Mouse (Mus musculus): Measurements from ENCODE around the gene Foxj3. TPM values are rescaled to one million over a fixed set of nuclear protein-coding genes. Genes with fewer than 3 reads are reported as not detected.

Gene Foxj3
- polyA plus RNA-seq, 1 experiment from 2014 or later = 21.5 TPM

- Histone ChIP-seq H3K4me2 (ENCODE audit: low read depth, low read length) (no peak overlapping the region), H3K9me3 (replicated peaks; ENCODE audit: control insufficient read depth, low read length) (no peaks in the 10 kb centered on the region), H3K9ac (ENCODE audit: low read length) (no peak overlapping the region), H3K27ac (ENCODE audit: low read length) (no peak overlapping the region), H3K4me1 (ENCODE audit: control insufficient read depth, insufficient read depth, low read length) (no peaks in the 10 kb centered on the region), H3K4me3 (ENCODE audit: low read length) (no peak overlapping the region), H3K27me3 (ENCODE audit: control insufficient read depth, insufficient read depth, low read length) (no peaks in the 10 kb centered on the region), H3K36me3 (ENCODE audit: control insufficient read depth, insufficient read depth) (peaks cover 15% of the 10 kb centered on the region)
- 67% methylated on average over 1 of the region's 1 CpGs for WGBS
- no peak for ATAC-seq (replicated peaks; ENCODE audit: extremely low read depth, insufficient read depth, low FRiP score)
These were observed 53.2 kb downstream of the Foxj3 start for GRCm38 (mm10) chr4:119590027-119590426.

- H3K9me3 ChIP-seq (replicated peaks; ENCODE audit: control insufficient read depth, low read length) = no peaks in the 10 kb centered on the region
- peaks cover 5% of the 10 kb centered on the region for H3K36me3 ChIP-seq (ENCODE audit: control insufficient read depth, insufficient read depth)
- H3K27ac ChIP-seq (ENCODE audit: low read length) = no peak overlapping the region
- H3K4me3 ChIP-seq (ENCODE audit: low read length) = no peak overlapping the region
- H3K9ac ChIP-seq (ENCODE audit: low read length) = no peak overlapping the region
- H3K27me3 ChIP-seq (ENCODE audit: control insufficient read depth, insufficient read depth, low read length) = no peaks in the 10 kb centered on the region
- H3K4me1 ChIP-seq (ENCODE audit: control insufficient read depth, insufficient read depth, low read length) = no peaks in the 10 kb centered on the region
- WGBS = 72% methylated on average over 3 of the region's 3 CpGs
- H3K4me2 ChIP-seq (ENCODE audit: low read depth, low read length) = no peak overlapping the region
- no peak for ATAC-seq (replicated peaks; ENCODE audit: extremely low read depth, insufficient read depth, low FRiP score)
These were observed 55.7 kb downstream of the Foxj3 start for GRCm38 (mm10) chr4:119592479-119592878.

DNA sequence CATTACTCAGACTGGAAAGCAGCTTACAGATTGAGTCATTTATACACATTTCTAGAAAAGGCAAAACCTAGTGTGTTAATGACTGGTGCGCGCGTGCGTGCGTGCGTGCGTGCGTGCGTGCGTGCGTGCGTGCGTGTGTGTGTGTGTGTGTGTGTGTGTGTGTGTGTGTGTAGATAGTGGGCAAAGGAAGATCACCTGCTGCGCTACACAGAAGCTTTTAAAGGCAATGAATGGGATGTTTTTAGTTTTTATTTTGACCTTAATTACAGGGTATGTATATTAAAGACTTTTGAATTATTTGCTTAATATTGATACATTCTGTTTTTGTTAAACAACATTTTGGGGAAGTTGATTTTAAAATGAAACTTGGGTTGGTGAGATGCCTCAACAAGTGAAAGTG is 57.5 kb downstream of the Foxj3 start:
- H3K4me1 ChIP-seq (ENCODE audit: control insufficient read depth, insufficient read depth, low read length) = no peaks in the 10 kb centered on the region
- H3K27ac ChIP-seq (ENCODE audit: low read length) = no peak overlapping the region
- no peak overlapping the region for H3K4me3 ChIP-seq (ENCODE audit: low read length)
- no peak overlapping the region for H3K4me2 ChIP-seq (ENCODE audit: low read depth, low read length)
- no peak for ATAC-seq (replicated peaks; ENCODE audit: extremely low read depth, insufficient read depth, low FRiP score)
- no peak overlapping the region for H3K9ac ChIP-seq (ENCODE audit: low read length)
- no peaks in the 10 kb centered on the region for H3K36me3 ChIP-seq (ENCODE audit: control insufficient read depth, insufficient read depth)
- 89% methylated on average over 14 of the region's 14 CpGs for WGBS
- H3K9me3 ChIP-seq (replicated peaks; ENCODE audit: control insufficient read depth, low read length) = no peaks in the 10 kb centered on the region
- H3K27me3 ChIP-seq (ENCODE audit: control insufficient read depth, insufficient read depth, low read length) = no peaks in the 10 kb centered on the region

DNA sequence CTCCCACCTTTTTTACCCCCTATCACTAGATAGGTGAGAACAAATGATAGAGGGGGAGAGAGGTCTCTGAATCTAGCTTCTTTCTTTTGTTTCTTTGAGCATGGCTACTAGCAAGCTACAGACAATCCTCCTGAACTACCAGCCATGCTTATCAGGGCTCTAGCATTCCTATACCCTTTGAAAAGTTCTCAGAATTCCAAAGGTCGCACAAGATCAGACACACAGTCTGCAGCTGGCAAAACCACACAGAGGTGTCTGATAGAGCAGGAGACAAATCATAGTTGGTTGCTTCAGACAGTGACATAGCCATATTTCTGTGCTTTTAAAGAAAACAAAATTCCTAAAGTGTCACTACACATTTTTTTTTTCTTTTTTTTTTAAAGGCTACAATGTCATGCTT is 62.8 kb downstream of the Foxj3 start:
- H3K4me2 ChIP-seq (ENCODE audit: low read depth, low read length) = peak overlapping the region; percentile 31; the same call in 1 of the 2 replicates
- WGBS = 18% methylated on average over 1 of the region's 1 CpGs
- H3K4me3 ChIP-seq (ENCODE audit: low read length) = no peak overlapping the region
- peak overlapping the region; percentile 61 for H3K27ac ChIP-seq (ENCODE audit: low read length)
- H3K4me1 ChIP-seq (ENCODE audit: control insufficient read depth, insufficient read depth, low read length) = peaks cover 13% of the 10 kb centered on the region
- no peaks in the 10 kb centered on the region for H3K9me3 ChIP-seq (replicated peaks; ENCODE audit: control insufficient read depth, low read length)
- H3K36me3 ChIP-seq (ENCODE audit: control insufficient read depth, insufficient read depth) = peaks cover 6% of the 10 kb centered on the region
- H3K9ac ChIP-seq (ENCODE audit: low read length) = no peak overlapping the region
- no peaks in the 10 kb centered on the region for H3K27me3 ChIP-seq (ENCODE audit: control insufficient read depth, insufficient read depth, low read length)
- 0 out of 2 replicates have a peak, but pooled peaks have one; percentile 65 for ATAC-seq (replicated peaks; ENCODE audit: extremely low read depth, insufficient read depth, low FRiP score)

DNA sequence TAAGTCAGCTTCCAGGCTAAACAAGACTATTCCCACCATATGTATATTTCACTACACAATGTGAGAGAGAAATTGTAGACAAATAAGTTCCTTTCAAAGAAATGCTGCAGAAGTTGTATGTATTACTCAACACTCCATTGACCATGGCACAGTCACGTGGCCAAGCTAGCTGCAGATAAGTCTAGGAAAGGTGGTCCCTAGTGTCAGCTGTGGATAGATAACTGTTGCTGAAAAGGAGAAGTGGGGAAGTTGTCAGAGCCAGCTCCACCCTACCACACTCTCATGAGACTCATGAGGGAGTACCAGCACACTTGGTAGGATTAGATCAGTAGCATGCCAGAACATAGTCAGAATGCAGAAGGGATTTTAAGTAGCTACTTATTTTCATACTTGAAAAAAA is 72.7 kb downstream of the Foxj3 start:
- no peak for ATAC-seq (replicated peaks; ENCODE audit: extremely low read depth, insufficient read depth, low FRiP score)

DNA sequence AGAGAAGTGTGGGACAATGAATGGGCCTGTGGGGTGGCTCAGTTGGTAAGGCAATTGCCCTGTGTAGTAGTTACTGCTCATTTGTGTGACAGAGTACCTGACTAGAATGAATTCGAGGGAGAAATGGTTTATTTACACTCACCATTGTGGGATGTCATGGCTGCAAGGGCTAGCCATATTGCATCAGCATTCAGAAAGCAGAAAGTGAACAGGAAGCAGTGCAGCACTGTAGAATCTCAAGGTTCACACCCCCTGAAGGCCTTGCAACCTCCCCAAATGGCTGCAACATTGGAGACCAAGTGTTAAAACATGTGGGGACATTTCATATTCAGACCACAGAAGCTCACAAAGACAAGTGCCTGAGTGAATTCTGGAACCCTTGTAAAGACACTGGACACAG is 77.3 kb downstream of the Foxj3 start:
- no peak overlapping the region for H3K4me3 ChIP-seq (ENCODE audit: low read length)
- H3K9ac ChIP-seq (ENCODE audit: low read length) = no peak overlapping the region
- H3K36me3 ChIP-seq (ENCODE audit: control insufficient read depth, insufficient read depth) = peaks cover 4% of the 10 kb centered on the region; the same call in 1 of the 2 replicates
- H3K4me1 ChIP-seq (ENCODE audit: control insufficient read depth, insufficient read depth, low read length) = peaks cover 13% of the 10 kb centered on the region
- ATAC-seq (replicated peaks; ENCODE audit: extremely low read depth, insufficient read depth, low FRiP score) = no peak
- no peak overlapping the region for H3K4me2 ChIP-seq (ENCODE audit: low read depth, low read length)
- no peaks in the 10 kb centered on the region for H3K27me3 ChIP-seq (ENCODE audit: control insufficient read depth, insufficient read depth, low read length)
- WGBS = 60% methylated on average over 1 of the region's 1 CpGs
- no peaks in the 10 kb centered on the region for H3K9me3 ChIP-seq (replicated peaks; ENCODE audit: control insufficient read depth, low read length)
- peak overlapping the region; percentile 46; the same call in 1 of the 2 replicates for H3K27ac ChIP-seq (ENCODE audit: low read length)

More for the DNA sequence above, 72.7 kb downstream of the Foxj3 start:
- H3K36me3 ChIP-seq (ENCODE audit: control insufficient read depth, insufficient read depth) = peaks cover 10% of the 10 kb centered on the region
- 17% methylated on average over 1 of the region's 1 CpGs for WGBS
- no peak overlapping the region for H3K27ac ChIP-seq (ENCODE audit: low read length)
- H3K27me3 ChIP-seq (ENCODE audit: control insufficient read depth, insufficient read depth, low read length) = no peaks in the 10 kb centered on the region
- peaks cover 11% of the 10 kb centered on the region for H3K4me1 ChIP-seq (ENCODE audit: control insufficient read depth, insufficient read depth, low read length)
- no peak overlapping the region for H3K4me3 ChIP-seq (ENCODE audit: low read length)
- H3K9ac ChIP-seq (ENCODE audit: low read length) = no peak overlapping the region
- H3K9me3 ChIP-seq (replicated peaks; ENCODE audit: control insufficient read depth, low read length) = no peaks in the 10 kb centered on the region
- no peak overlapping the region for H3K4me2 ChIP-seq (ENCODE audit: low read depth, low read length)

DNA sequence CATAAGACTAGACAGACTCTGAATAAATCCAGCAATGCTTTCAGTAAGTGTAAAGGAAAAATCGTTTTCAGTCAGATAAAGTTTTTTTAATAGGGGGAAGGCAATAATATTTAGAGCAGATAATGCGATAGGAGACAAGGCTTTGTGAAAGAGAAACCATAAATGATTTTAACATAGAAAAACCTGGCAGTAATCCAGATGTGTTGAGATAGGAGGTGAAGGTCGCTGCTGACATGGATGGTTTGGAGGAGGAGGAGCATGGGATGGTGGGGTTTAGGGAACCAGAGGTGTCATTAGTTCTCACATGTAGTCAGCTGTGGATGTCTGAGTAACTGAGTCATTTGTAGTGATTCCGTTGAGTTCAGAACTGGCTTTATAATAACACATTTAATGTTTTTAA is 77.9 kb downstream of the Foxj3 start:
- 37% methylated on average over 4 of the region's 4 CpGs for WGBS
- H3K4me2 ChIP-seq (ENCODE audit: low read depth, low read length) = no peak overlapping the region
- no peak overlapping the region for H3K4me3 ChIP-seq (ENCODE audit: low read length)
- H3K27ac ChIP-seq (ENCODE audit: low read length) = no peak overlapping the region; the same call in 1 of the 2 replicates
- H3K9me3 ChIP-seq (replicated peaks; ENCODE audit: control insufficient read depth, low read length) = no peaks in the 10 kb centered on the region
- H3K9ac ChIP-seq (ENCODE audit: low read length) = no peak overlapping the region
- peaks cover 9% of the 10 kb centered on the region; the same call in 1 of the 2 replicates for H3K4me1 ChIP-seq (ENCODE audit: control insufficient read depth, insufficient read depth, low read length)
- H3K27me3 ChIP-seq (ENCODE audit: control insufficient read depth, insufficient read depth, low read length) = no peaks in the 10 kb centered on the region
- ATAC-seq (replicated peaks; ENCODE audit: extremely low read depth, insufficient read depth, low FRiP score) = no peak
- H3K36me3 ChIP-seq (ENCODE audit: control insufficient read depth, insufficient read depth) = peaks cover 4% of the 10 kb centered on the region

- H3K36me3 ChIP-seq (ENCODE audit: control insufficient read depth, insufficient read depth) = peaks cover 27% of the 10 kb centered on the region
- no peak for ATAC-seq (replicated peaks; ENCODE audit: extremely low read depth, insufficient read depth, low FRiP score)
- peak overlapping the region; percentile 58 for H3K27ac ChIP-seq (ENCODE audit: low read length)
- H3K27me3 ChIP-seq (ENCODE audit: control insufficient read depth, insufficient read depth, low read length) = no peaks in the 10 kb centered on the region
- H3K9ac ChIP-seq (ENCODE audit: low read length) = 0 out of 2 replicates have a peak overlapping the region, but pooled peaks have one; percentile 12
- H3K4me1 ChIP-seq (ENCODE audit: control insufficient read depth, insufficient read depth, low read length) = peaks cover 20% of the 10 kb centered on the region
- H3K4me3 ChIP-seq (ENCODE audit: low read length) = no peak overlapping the region
- no peak overlapping the region for H3K4me2 ChIP-seq (ENCODE audit: low read depth, low read length)
- H3K9me3 ChIP-seq (replicated peaks; ENCODE audit: control insufficient read depth, low read length) = no peaks in the 10 kb centered on the region
- WGBS = 46% methylated on average over 7 of the region's 7 CpGs
These were observed 89.4 kb downstream of the Foxj3 start for GRCm38 (mm10) chr4:119626081-119626645.

DNA sequence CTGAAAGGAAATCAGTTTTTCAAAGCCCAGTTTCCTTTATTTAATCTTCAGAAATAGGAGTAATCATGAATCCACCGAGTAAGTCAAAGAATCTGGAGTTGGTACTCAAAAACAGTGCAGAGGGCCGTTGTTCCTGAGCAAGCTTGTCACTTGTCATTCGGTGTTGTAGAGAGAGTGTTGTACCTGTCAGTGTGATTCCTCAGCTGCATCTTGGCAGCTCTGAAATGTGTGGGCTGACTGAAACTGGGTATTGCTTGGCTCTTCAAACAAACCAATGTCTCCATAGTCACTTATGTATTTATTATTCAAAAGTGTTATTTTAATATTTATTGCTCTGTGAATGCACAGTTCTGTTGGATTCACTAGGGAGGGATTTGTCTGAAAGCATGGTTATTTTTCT is 90.1 kb downstream of the Foxj3 start:
- Histone ChIP-seq H3K4me1 (ENCODE audit: control insufficient read depth, insufficient read depth, low read length) (peaks cover 27% of the 10 kb centered on the region), H3K9ac (ENCODE audit: low read length) (no peak overlapping the region), H3K9me3 (replicated peaks; ENCODE audit: control insufficient read depth, low read length) (no peaks in the 10 kb centered on the region), H3K4me3 (ENCODE audit: low read length) (no peak overlapping the region), H3K36me3 (ENCODE audit: control insufficient read depth, insufficient read depth) (peaks cover 27% of the 10 kb centered on the region), H3K4me2 (ENCODE audit: low read depth, low read length) (no peak overlapping the region), H3K27me3 (ENCODE audit: control insufficient read depth, insufficient read depth, low read length) (no peaks in the 10 kb centered on the region), H3K27ac (ENCODE audit: low read length) (peak overlapping the region; percentile 64)
- 47% methylated on average over 3 of the region's 3 CpGs for WGBS
- ATAC-seq (replicated peaks; ENCODE audit: extremely low read depth, insufficient read depth, low FRiP score) = no peak
